Mouse (Mus musculus): Measurements from ENCODE around the gene Fam71e2. TPM values are rescaled to one million over a fixed set of nuclear protein-coding genes. Genes with fewer than 3 reads are reported as not detected.

Fam71e2 gene
- polyA plus RNA-seq, 1 experiment from 2014 or later, result not detected

GRCm38 (mm10) chr7:4782130-4782529 is 11.0 kb upstream of the Fam71e2 start:
- Histone ChIP-seq H3K9me3 (ENCODE audit: control insufficient read depth, low read length) (no peaks in the 10 kb centered on the region), H3K4me2 (ENCODE audit: low read length) (no peak overlapping the region), H3K27me3 (replicated peaks; ENCODE audit: control insufficient read depth, insufficient read depth, low read length) (peaks cover 23% of the 10 kb centered on the region), H3K4me1 (replicated peaks; ENCODE audit: control insufficient read depth, insufficient read depth, low read length) (peaks cover 4% of the 10 kb centered on the region), H3K27ac (ENCODE audit: low read length) (no peak overlapping the region), H3K36me3 (ENCODE audit: control insufficient read depth, insufficient read depth) (no peaks in the 10 kb centered on the region), H3K9ac (replicated peaks; ENCODE audit: low read depth, low read length) (no peak overlapping the region), H3K4me3 (replicated peaks; ENCODE audit: low read length) (no peak overlapping the region)
- WGBS, result 63% methylated on average over 3 of the region's 3 CpGs
- ATAC-seq, result no peak

GRCm38 (mm10) chr7:4779921-4780320 is 8.8 kb upstream of the Fam71e2 start:
- Histone ChIP-seq H3K4me3 (replicated peaks; ENCODE audit: low read length) (no peak overlapping the region), H3K27me3 (replicated peaks; ENCODE audit: control insufficient read depth, insufficient read depth, low read length) (peaks cover 45% of the 10 kb centered on the region), H3K4me1 (replicated peaks; ENCODE audit: control insufficient read depth, insufficient read depth, low read length) (peaks cover 6% of the 10 kb centered on the region), H3K9ac (replicated peaks; ENCODE audit: low read depth, low read length) (no peak overlapping the region), H3K27ac (ENCODE audit: low read length) (no peak overlapping the region), H3K36me3 (ENCODE audit: control insufficient read depth, insufficient read depth) (no peaks in the 10 kb centered on the region), H3K4me2 (ENCODE audit: low read length) (no peak overlapping the region), H3K9me3 (ENCODE audit: control insufficient read depth, low read length) (no peaks in the 10 kb centered on the region)
- ATAC-seq, result no peak
- 32% methylated on average over 5 of the region's 5 CpGs for WGBS

GRCm38 (mm10) chr7:4777851-4778637 is 6.9 kb upstream of the Fam71e2 start:
- Histone ChIP-seq H3K9ac (replicated peaks; ENCODE audit: low read depth, low read length) (no peak overlapping the region), H3K27ac (ENCODE audit: low read length) (no peak overlapping the region), H3K9me3 (ENCODE audit: control insufficient read depth, low read length) (no peaks in the 10 kb centered on the region), H3K4me2 (ENCODE audit: low read length) (no peak overlapping the region), H3K4me1 (replicated peaks; ENCODE audit: control insufficient read depth, insufficient read depth, low read length) (peaks cover 6% of the 10 kb centered on the region), H3K4me3 (replicated peaks; ENCODE audit: low read length) (no peak overlapping the region), H3K27me3 (replicated peaks; ENCODE audit: control insufficient read depth, insufficient read depth, low read length) (peaks cover 46% of the 10 kb centered on the region), H3K36me3 (ENCODE audit: control insufficient read depth, insufficient read depth) (no peaks in the 10 kb centered on the region)
- no peak for ATAC-seq
- 3% methylated on average over 16 of the region's 20 CpGs for WGBS

- H3K27me3 ChIP-seq (replicated peaks; ENCODE audit: control insufficient read depth, insufficient read depth, low read length), result peaks cover 46% of the 10 kb centered on the region
- peak; percentile 84 for ATAC-seq
These were observed 6.0 kb upstream of the Fam71e2 start for GRCm38 (mm10) chr7:4776861-4777830.

GRCm38 (mm10) chr7:4776131-4776530 is 5.0 kb upstream of the Fam71e2 start:
- Histone ChIP-seq H3K9ac (replicated peaks; ENCODE audit: low read depth, low read length) (no peak overlapping the region), H3K27ac (ENCODE audit: low read length) (no peak overlapping the region), H3K4me3 (replicated peaks; ENCODE audit: low read length) (no peak overlapping the region), H3K9me3 (ENCODE audit: control insufficient read depth, low read length) (no peaks in the 10 kb centered on the region), H3K36me3 (ENCODE audit: control insufficient read depth, insufficient read depth) (no peaks in the 10 kb centered on the region), H3K4me2 (ENCODE audit: low read length) (no peak overlapping the region), H3K4me1 (replicated peaks; ENCODE audit: control insufficient read depth, insufficient read depth, low read length) (peaks cover 6% of the 10 kb centered on the region), H3K27me3 (replicated peaks; ENCODE audit: control insufficient read depth, insufficient read depth, low read length) (peaks cover 46% of the 10 kb centered on the region)
- ATAC-seq, result no peak
- WGBS, result 54% methylated on average over 10 of the region's 10 CpGs

More at GRCm38 (mm10) chr7:4776861-4777830, 6.0 kb upstream of the Fam71e2 start:
- Histone ChIP-seq H3K9ac (replicated peaks; ENCODE audit: low read depth, low read length) (peak overlapping the region; percentile 41), H3K27ac (ENCODE audit: low read length) (no peak overlapping the region), H3K9me3 (ENCODE audit: control insufficient read depth, low read length) (no peaks in the 10 kb centered on the region), H3K36me3 (ENCODE audit: control insufficient read depth, insufficient read depth) (no peaks in the 10 kb centered on the region), H3K4me1 (replicated peaks; ENCODE audit: control insufficient read depth, insufficient read depth, low read length) (peaks cover 6% of the 10 kb centered on the region), H3K4me3 (replicated peaks; ENCODE audit: low read length) (peak overlapping the region; percentile 47), H3K4me2 (ENCODE audit: low read length) (peak overlapping the region; percentile 53)
- WGBS, result under 1% methylated on average over 37 of the region's 56 CpGs

GRCm38 (mm10) chr7:4764946-4765710 is 6.0 kb downstream of the Fam71e2 start:
- H3K4me2 ChIP-seq (ENCODE audit: low read length), result no peak overlapping the region
- H3K4me1 ChIP-seq (replicated peaks; ENCODE audit: control insufficient read depth, insufficient read depth, low read length), result no peaks in the 10 kb centered on the region; the same call in 1 of the 2 replicates
- no peaks in the 10 kb centered on the region; the same call in 1 of the 2 replicates for H3K27me3 ChIP-seq (replicated peaks; ENCODE audit: control insufficient read depth, insufficient read depth, low read length)
- H3K9me3 ChIP-seq (ENCODE audit: control insufficient read depth, low read length), result no peaks in the 10 kb centered on the region
- H3K36me3 ChIP-seq (ENCODE audit: control insufficient read depth, insufficient read depth), result no peaks in the 10 kb centered on the region
- H3K27ac ChIP-seq (ENCODE audit: low read length), result no peak overlapping the region
- WGBS, result under 1% methylated on average over 4 of the region's 4 CpGs
- no peak overlapping the region for H3K4me3 ChIP-seq (replicated peaks; ENCODE audit: low read length)
- no peak overlapping the region for H3K9ac ChIP-seq (replicated peaks; ENCODE audit: low read depth, low read length)
- ATAC-seq, result no peak

- Histone ChIP-seq H3K27me3 (replicated peaks; ENCODE audit: control insufficient read depth, insufficient read depth, low read length) (no peaks in the 10 kb centered on the region), H3K36me3 (ENCODE audit: control insufficient read depth, insufficient read depth) (no peaks in the 10 kb centered on the region), H3K9me3 (ENCODE audit: control insufficient read depth, low read length) (no peaks in the 10 kb centered on the region), H3K9ac (replicated peaks; ENCODE audit: low read depth, low read length) (no peak overlapping the region), H3K4me1 (replicated peaks; ENCODE audit: control insufficient read depth, insufficient read depth, low read length) (no peaks in the 10 kb centered on the region), H3K4me2 (ENCODE audit: low read length) (no peak overlapping the region), H3K27ac (ENCODE audit: low read length) (no peak overlapping the region), H3K4me3 (replicated peaks; ENCODE audit: low read length) (no peak overlapping the region)
- ATAC-seq, result no peak
- 50% methylated on average over 1 of the region's 1 CpGs for WGBS
These were observed 11.4 kb downstream of the Fam71e2 start for GRCm38 (mm10) chr7:4759670-4760069.

GRCm38 (mm10) chr7:4752821-4753570 is 18.1 kb downstream of the Fam71e2 start, which contains the start of gene Cox6b2:
Cox6b2 (minus strand) TSS chr7:4753094.
- WGBS, result 3% methylated on average over 24 of the region's 24 CpGs
- H3K27ac ChIP-seq (ENCODE audit: low read length), result no peak within 1 kb of the TSS
- peaks cover 15% of the 10 kb centered on the region for H3K4me1 ChIP-seq (replicated peaks; ENCODE audit: control insufficient read depth, insufficient read depth, low read length)
- no peaks in the 10 kb centered on the region for H3K9me3 ChIP-seq (ENCODE audit: control insufficient read depth, low read length)
- H3K9ac ChIP-seq (replicated peaks; ENCODE audit: low read depth, low read length), result no peak within 1 kb of the TSS
- H3K36me3 ChIP-seq (ENCODE audit: control insufficient read depth, insufficient read depth), result no peaks in the 10 kb centered on the region
- H3K4me2 ChIP-seq (ENCODE audit: low read length), result peak within 1 kb of the TSS; percentile 48
- peak within 1 kb of the TSS; percentile 30 for H3K4me3 ChIP-seq (replicated peaks; ENCODE audit: low read length)
- peak; percentile 86 for ATAC-seq
- no peaks in the 10 kb centered on the region for H3K27me3 ChIP-seq (replicated peaks; ENCODE audit: control insufficient read depth, insufficient read depth, low read length)
